Mouse (Mus musculus) embryonic fibroblast, embryonic 13.5 days (primary cell): ENCODE data around the gene Lrig3. TPM values are rescaled to one million over a fixed set of nuclear protein-coding genes. Genes with fewer than 3 reads are reported as not detected.
A peak's percentile ranks its signal among the peaks of the same experiment; 100 is the strongest.

Experiments used
- H3K27ac ChIP-seq: 2 replicates; pipeline ENCODE4 v1.5.1; 2012; ENCODE audit warnings: low read length, control low read depth, inconsistent platforms; ENCODE audit not compliant: insufficient read depth
- H3K4me1 ChIP-seq: 2 replicates; pipeline ENCODE4 v1.6.1; 2011; ENCODE audit warnings: low read length; ENCODE audit not compliant: control insufficient read depth, insufficient read depth
- H3K4me3 ChIP-seq: 2 replicates; pipeline ENCODE4 v1.5.1; 2011; ENCODE audit warnings: mild to moderate bottlenecking, control low read depth, low read length; ENCODE audit not compliant: insufficient read depth
- CTCF ChIP-seq: IDR thresholded peaks from 2 replicates; pipeline ENCODE4 v1.5.1; 2011; ENCODE audit warnings: mild to moderate bottlenecking, control low read depth, low read length, moderate library complexity, borderline replicate concordance; ENCODE audit not compliant: insufficient read depth
- POLR2A ChIP-seq: IDR thresholded peaks from 2 replicates; pipeline ENCODE4 v1.6.1; 2011; ENCODE audit warnings: low read depth, mild to moderate bottlenecking, control low read depth, low read length, moderate library complexity
- polyA plus RNA-seq: library from polyadenylated mRNA; stranded (reverse); fragments of >200 nt; gene quantifications from 2 replicates; pipeline ENCODE4 v1.2.4, GENCODE M21; 2011; ENCODE audit warnings: low read depth; ENCODE audit not compliant: missing spikeins, insufficient read length

Lrig3 gene
- polyA plus RNA-seq, 1 experiment = 47.7 TPM

- H3K27ac ChIP-seq = no peak overlapping the region
- H3K4me1 ChIP-seq = peaks cover 5% of the 10 kb centered on the region; the same call in 1 of the 2 replicates
- H3K4me3 ChIP-seq = no peak overlapping the region
- TF ChIP-seq POLR2A (no peak), CTCF (no peak)
Measured at GRCm38 (mm10) chr10:125999561-125999960, 33.6 kb downstream of the Lrig3 start.

DNA sequence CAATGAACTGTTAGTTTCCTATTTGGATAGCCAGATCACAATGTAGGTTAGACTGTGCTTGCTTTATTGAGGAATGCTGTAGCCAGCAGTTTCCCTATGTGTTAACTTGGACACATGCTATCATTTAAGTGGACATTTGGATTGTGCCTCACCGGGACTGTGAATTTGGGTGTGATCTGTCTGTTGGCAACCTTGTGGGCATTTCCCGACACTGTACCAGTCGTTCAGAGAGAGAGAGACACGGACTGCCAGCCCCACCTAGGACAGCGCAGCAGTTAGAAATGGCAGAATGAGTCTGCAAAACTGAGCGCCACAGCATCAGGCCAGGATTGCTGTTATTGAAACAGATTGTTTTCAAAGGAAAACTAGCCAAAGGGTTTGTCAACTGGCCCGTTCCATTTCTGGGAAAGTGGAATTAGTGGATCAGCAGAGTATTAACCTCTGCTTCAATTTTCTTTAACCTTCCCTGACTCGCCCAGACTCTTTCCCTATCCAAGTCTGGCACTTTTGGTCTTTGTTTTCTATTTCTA, 35.0 kb downstream of the Lrig3 start:
- peak overlapping the region; percentile 54 for H3K27ac ChIP-seq
- H3K4me3 ChIP-seq = no peak overlapping the region
- TF ChIP-seq POLR2A (no peak), CTCF (no peak)
- H3K4me1 ChIP-seq = peaks cover 5% of the 10 kb centered on the region

- H3K4me3 ChIP-seq = no peak overlapping the region
- no peak for TF ChIP-seq CTCF
- TF ChIP-seq POLR2A = no peak
- H3K4me1 ChIP-seq = peaks cover 8% of the 10 kb centered on the region
- peak overlapping the region; percentile 54 for H3K27ac ChIP-seq
Measured at GRCm38 (mm10) chr10:126002081-126002755, 36.2 kb downstream of the Lrig3 start.

- H3K4me3 ChIP-seq = no peak overlapping the region
- no peak for TF ChIP-seq POLR2A
- TF ChIP-seq CTCF = no peak
- H3K4me1 ChIP-seq = peaks cover 8% of the 10 kb centered on the region
- peak overlapping the region; percentile 54 for H3K27ac ChIP-seq
Measured at GRCm38 (mm10) chr10:126002818-126003506, 37.0 kb downstream of the Lrig3 start.

DNA sequence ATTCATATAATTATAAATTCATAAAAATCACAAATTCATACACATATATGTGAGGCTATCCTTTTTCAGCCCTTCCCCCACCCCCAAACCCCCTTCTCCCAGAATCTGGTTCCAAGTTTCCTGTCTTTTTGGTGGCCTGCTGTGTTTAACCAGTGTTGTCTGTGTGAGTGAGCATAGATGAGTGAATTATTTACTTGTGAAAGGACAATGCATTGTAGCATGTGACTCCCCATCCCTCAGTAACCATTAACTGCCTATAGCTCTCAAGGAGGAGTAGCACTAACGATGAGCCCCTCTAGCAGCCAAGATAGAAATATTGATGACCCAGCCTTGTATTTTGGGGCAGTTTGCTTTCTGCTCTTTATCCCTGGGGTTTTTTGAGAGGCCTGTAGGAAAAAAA, 37.9 kb downstream of the Lrig3 start:
- TF ChIP-seq POLR2A = no peak
- no peak for TF ChIP-seq CTCF

DNA sequence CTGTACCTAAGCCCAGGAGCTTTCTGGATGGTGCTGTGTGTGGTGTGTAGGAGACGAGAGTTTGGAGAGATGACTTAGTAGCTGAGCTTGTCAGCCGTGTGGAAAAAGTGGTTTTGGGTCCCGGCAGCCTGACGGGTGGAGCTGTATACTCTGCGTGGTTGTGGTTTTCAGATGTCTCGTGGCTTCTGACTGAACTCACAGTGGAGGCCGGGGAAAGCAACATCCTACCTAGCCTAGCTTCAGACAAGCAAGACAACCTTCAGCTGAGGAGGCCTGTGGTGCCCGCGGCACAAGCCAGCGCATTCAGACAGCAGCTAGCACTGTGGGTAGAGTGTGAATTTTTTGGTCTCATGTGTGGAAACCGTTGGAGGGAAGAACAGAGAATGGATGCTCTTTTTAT, 47.7 kb downstream of the Lrig3 start:
- no peaks in the 10 kb centered on the region for H3K4me1 ChIP-seq
- no peak overlapping the region for H3K27ac ChIP-seq
- H3K4me3 ChIP-seq = no peak overlapping the region
- TF ChIP-seq POLR2A (no peak), CTCF (no peak)

More for the DNA sequence above, 37.9 kb downstream of the Lrig3 start:
- H3K4me3 ChIP-seq = no peak overlapping the region
- peaks cover 8% of the 10 kb centered on the region for H3K4me1 ChIP-seq
- peak overlapping the region; percentile 77 for H3K27ac ChIP-seq

- H3K27ac ChIP-seq = no peak overlapping the region
- H3K4me3 ChIP-seq = no peak overlapping the region
- no peaks in the 10 kb centered on the region for H3K4me1 ChIP-seq
- TF ChIP-seq POLR2A (no peak), CTCF (no peak)
Measured at GRCm38 (mm10) chr10:126014673-126015072, 48.7 kb downstream of the Lrig3 start.

- Histone ChIP-seq H3K4me3 (no peak overlapping the region), H3K4me1 (no peaks in the 10 kb centered on the region), H3K27ac (no peak overlapping the region)
- no peak for TF ChIP-seq CTCF
- no peak for TF ChIP-seq POLR2A
Measured at GRCm38 (mm10) chr10:126015644-126016043, 49.7 kb downstream of the Lrig3 start.

DNA sequence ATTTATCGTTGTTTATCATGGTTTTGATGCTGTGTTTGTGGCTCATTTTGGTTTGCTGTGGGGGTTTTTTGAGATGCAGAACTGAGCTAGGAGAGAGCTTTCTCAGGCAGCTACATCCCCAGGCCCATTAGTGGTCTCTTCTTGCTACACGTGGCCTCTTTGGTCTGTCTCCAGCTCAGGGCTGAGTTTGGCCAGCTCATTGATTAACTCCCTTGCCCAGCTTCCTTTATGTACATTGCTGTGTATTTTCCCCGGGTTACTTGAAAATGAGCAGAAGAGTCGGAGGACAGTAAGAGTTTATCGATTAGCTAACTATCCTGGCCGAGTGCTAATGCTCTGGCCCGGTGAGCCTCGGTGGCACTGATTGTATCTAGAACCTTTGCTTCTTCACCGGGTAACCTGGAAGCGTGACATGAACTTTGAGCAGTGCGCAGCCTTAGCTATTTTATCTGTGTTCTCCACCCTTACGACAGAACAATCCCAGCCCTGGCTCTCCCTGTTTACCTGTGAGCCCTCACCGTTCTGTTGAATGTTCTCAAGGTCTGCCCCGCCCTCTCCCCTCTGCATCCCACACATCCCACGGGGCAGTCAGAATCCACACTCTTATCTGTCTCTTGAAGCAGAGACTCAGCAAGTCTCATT, 53.5 kb downstream of the Lrig3 start:
- H3K27ac ChIP-seq = no peak overlapping the region
- TF ChIP-seq POLR2A (no peak), CTCF (no peak)
- H3K4me3 ChIP-seq = no peak overlapping the region
- no peaks in the 10 kb centered on the region for H3K4me1 ChIP-seq
